ENCODE assay signal across 25 mouse cellular contexts in genomic region chr9:80266086-80266485, GRCm38 (mm10).
DNase-seq lines count a peak whose midpoint lies in the region; ATAC-seq and TF ChIP-seq lines count a peak whose summit lies in the region.
"Had no signal": no experiment of that assay in that cellular context is flagged by ENCODE, and none has a peak within 500 bp of the region (broad histone marks: within the 10 kb centered on the region; RNA-seq: fewer than 3 reads in every experiment).

No protein-coding gene starts in this region.

- H3K27me3 ChIP-seq in liver, embryonic 13.5 days: no peaks in the 10 kb centered on the region
- H3K27me3 ChIP-seq in splenic B cell, adult 2 months (ENCODE audit: control insufficient read depth, insufficient read depth, low read length, poor library complexity, severe bottlenecking): no peaks in the 10 kb centered on the region
- H3K27me3 ChIP-seq: embryonic facial prominence, embryonic 12.5 days; limb, embryonic 15.5 days; neural tube, embryonic 12.5 days had no signal

- 0 out of 2 replicates have a peak, but pooled peaks cover 4% of the 10 kb centered on the region for H3K4me1 ChIP-seq in liver, embryonic 13.5 days (replicated peaks)
- H3K4me1 ChIP-seq: embryonic facial prominence, embryonic 12.5 days; forebrain, embryonic 12.5 days; neural tube, embryonic 12.5 days had no signal

- TF ChIP-seq CTCF in layer of hippocampus, adult 2 months (conservative IDR thresholded peaks at IDR 0.05): no peak

- intact Hi-C loops in left cerebral cortex, postnatal 36 days (cut with DNase I): no loop called here

- no peak overlapping the region for H3K27ac ChIP-seq in liver, embryonic 13.5 days
- H3K27ac ChIP-seq in layer of hippocampus, adult 2 months: no peak overlapping the region
- H3K27ac ChIP-seq: embryonic facial prominence, embryonic 12.5 days; forebrain, embryonic 12.5 days; gastrocnemius, adult 2 months; heart, embryonic 10.5 days; hindbrain, embryonic 14.5 days; limb, embryonic 15.5 days; neural tube, embryonic 12.5 days had no signal

- 26% methylated on average over 7 of the region's 7 CpGs for WGBS in liver, embryonic 13.5 days (ENCODE audit: insufficient replicate concordance)

- no peak overlapping the region for H3K9ac ChIP-seq in liver, embryonic 13.5 days
- H3K9ac ChIP-seq: embryonic facial prominence, embryonic 12.5 days; forebrain, embryonic 12.5 days; hindbrain, embryonic 14.5 days; limb, embryonic 15.5 days; neural tube, embryonic 12.5 days had no signal

- ATAC-seq in liver, embryonic 13.5 days (ENCODE audit: low read depth): no peak
- no peak for ATAC-seq in cerebellum, adult (ENCODE audit: insufficient number of reproducible peaks, low FRiP score, low TSS enrichment)

- no peaks in the 10 kb centered on the region for H3K9me3 ChIP-seq in liver, embryonic 13.5 days (replicated peaks)
- H3K9me3 ChIP-seq: embryonic facial prominence, embryonic 12.5 days; forebrain, embryonic 12.5 days; heart, embryonic 10.5 days; limb, embryonic 15.5 days; neural tube, embryonic 12.5 days had no signal

- peak; percentile 38 for DNase-seq in CD4-positive, CD25-positive, alpha-beta regulatory T cell, adult 2 months (ENCODE audit: low read depth, low spot score)
- peak; percentile 27 for DNase-seq in T-cell, adult 2 months (ENCODE audit: low spot score)
- no peak for DNase-seq in liver, embryonic 13.5 days
- DNase-seq in splenic B cell, adult 2 months (ENCODE audit: low read depth, low spot score): peak; percentile 8
- DNase-seq in adipocyte (ENCODE audit: low spot score): no peak
- DNase-seq in left cerebral cortex, postnatal 36 days (ENCODE audit: low spot score in 2 of 2): no peak
- no peak for DNase-seq in layer of hippocampus, adult 2 months (ENCODE audit: low spot score in 2 of 2)
- DNase-seq: cerebellum, adult 18-20 months; cerebellum, postnatal 14 days; gastrocnemius, adult 2 months; heart, postnatal 4 days; kidney, adult 8-10 months; kidney, postnatal 14 days; left cerebral cortex, postnatal 4 days; lung, adult 2 months; lung, postnatal 14 days; midbrain, embryonic 14.5 days; right cerebral cortex, postnatal 4 days had no signal

- no peak overlapping the region for H3K4me3 ChIP-seq in liver, embryonic 13.5 days (replicated peaks)
- no peak overlapping the region for H3K4me3 ChIP-seq in layer of hippocampus, adult 2 months
- H3K4me3 ChIP-seq: embryonic facial prominence, embryonic 12.5 days; forebrain, embryonic 12.5 days; gastrocnemius, adult 2 months; heart, embryonic 10.5 days; limb, embryonic 15.5 days; neural tube, embryonic 12.5 days had no signal

- H3K36me3 ChIP-seq in liver, embryonic 13.5 days: no peaks in the 10 kb centered on the region
- H3K36me3 ChIP-seq in splenic B cell, adult 2 months (ENCODE audit: control insufficient read depth, insufficient read depth, low read length, poor library complexity, severe bottlenecking): no peaks in the 10 kb centered on the region
- H3K36me3 ChIP-seq: embryonic facial prominence, embryonic 12.5 days; forebrain, embryonic 12.5 days; limb, embryonic 15.5 days; neural tube, embryonic 12.5 days had no signal

- H3K4me2 ChIP-seq in liver, embryonic 13.5 days: 0 out of 2 replicates have a peak overlapping the region, but pooled peaks have one; percentile 10
- H3K4me2 ChIP-seq: embryonic facial prominence, embryonic 12.5 days; forebrain, embryonic 12.5 days; hindbrain, embryonic 14.5 days; limb, embryonic 15.5 days; neural tube, embryonic 12.5 days had no signal

Comparison
In these comparisons a context has a peak if more than half of its experiments do, and no peak if none do; other contexts are left out.
1. DNase-seq: peak in CD4-positive, CD25-positive, alpha-beta regulatory T cell, adult 2 months (single experiment), T-cell, adult 2 months (single experiment) and splenic B cell, adult 2 months (single experiment); none in liver, embryonic 13.5 days (single experiment), adipocyte (single experiment), left cerebral cortex, postnatal 36 days (0 of 2) and layer of hippocampus, adult 2 months (0 of 2).